Mouse (Mus musculus) stomach, postnatal 0 days (tissue): ENCODE results near the gene Cdh4.

Experiments used
- CTCF ChIP-seq: IDR thresholded peaks from 2 replicates; pipeline ENCODE4 v1.5.1; 2016; ENCODE audit warnings: antibody characterized with exemption, low read depth, mild to moderate bottlenecking, moderate library complexity
- EP300 ChIP-seq: optimal IDR thresholded peaks from 2 replicates; pipeline ENCODE3; 2016; ENCODE audit warnings: antibody characterized with exemption

DNA sequence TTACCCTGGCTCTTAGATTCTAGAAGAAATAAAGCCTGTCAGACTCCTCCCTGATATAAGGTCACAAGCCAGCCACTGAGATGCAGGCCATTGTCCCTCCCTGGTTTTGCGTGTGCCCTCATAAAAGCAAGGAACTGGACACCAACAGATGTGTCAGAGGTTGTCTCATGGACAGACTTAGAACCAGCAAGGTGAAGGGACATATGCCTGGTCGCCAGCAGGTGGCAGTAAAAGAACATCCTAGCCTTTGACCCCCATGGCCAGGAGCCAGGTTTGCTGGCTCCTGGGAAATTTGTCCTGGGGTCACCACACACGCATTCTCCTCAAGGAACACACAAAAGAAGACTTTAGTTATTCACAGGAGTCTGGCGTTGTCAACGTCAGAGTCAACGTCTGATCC is 387.7 kb downstream of the Cdh4 start:
- TF ChIP-seq CTCF = peak; percentile 83
- no peak for TF ChIP-seq EP300
